Mouse (Mus musculus): ENCODE measurements around the gene Vwc2. TPM values are rescaled to one million over a fixed set of nuclear protein-coding genes. Genes with fewer than 3 reads are reported as not detected.

Vwc2 gene
- not detected in 2 replicates for polyA plus RNA-seq (2012)

DNA sequence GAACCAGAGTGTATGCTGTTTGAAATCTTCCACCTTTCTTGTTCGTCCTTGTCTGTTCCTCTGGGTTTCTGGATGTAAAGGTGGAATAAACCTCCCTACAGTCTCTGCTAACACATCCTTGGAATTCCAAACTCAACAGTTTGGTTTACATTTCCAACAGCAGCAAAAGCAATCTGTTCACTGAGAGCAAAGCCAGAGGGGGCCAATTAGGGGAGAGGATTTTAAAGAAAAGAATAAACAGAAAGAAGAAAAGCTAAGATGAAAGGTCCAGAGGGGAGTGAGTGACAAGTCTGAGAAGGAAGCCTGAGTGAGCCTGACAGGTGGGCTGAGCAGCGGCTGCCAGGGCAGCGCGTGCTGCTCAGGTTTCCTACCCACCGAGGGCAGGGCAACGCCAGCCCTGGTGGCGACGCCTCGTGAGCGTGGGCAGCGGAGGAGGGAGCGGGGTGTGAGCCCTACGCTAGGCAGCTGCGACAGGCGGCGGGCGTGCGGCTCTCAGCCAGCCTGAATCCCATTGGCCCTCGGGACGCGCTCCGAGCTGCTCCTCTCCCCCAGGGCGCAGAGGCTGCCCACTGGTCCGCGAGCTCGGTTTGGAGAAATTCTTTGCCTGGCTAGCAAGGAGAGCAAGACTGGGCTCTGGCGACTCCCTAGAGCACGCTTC, at the start of gene Vwc2:
Gene Vwc2 (plus strand): TSS at position 648 of the 658 bp plus-strand sequence.
- peaks cover 35% of the 10 kb centered on the region for H3K27me3 ChIP-seq (ENCODE audit: control insufficient read depth)
- H3K4me1 ChIP-seq (ENCODE audit: control insufficient read depth) = no peaks in the 10 kb centered on the region
- no peak within 1 kb of the TSS for H3K4me3 ChIP-seq (replicated peaks)
- TF ChIP-seq TAL1 (IDR thresholded peaks at IDR 0.05; ENCODE audit: low read length) (no peak), GATA1 (IDR thresholded peaks at IDR 0.05; ENCODE audit: low read length) (no peak)
- no peaks in the 10 kb centered on the region for H3K36me3 ChIP-seq (ENCODE audit: control insufficient read depth)
- no peaks in the 10 kb centered on the region for H3K9me3 ChIP-seq (ENCODE audit: control insufficient read depth, low read length)

DNA sequence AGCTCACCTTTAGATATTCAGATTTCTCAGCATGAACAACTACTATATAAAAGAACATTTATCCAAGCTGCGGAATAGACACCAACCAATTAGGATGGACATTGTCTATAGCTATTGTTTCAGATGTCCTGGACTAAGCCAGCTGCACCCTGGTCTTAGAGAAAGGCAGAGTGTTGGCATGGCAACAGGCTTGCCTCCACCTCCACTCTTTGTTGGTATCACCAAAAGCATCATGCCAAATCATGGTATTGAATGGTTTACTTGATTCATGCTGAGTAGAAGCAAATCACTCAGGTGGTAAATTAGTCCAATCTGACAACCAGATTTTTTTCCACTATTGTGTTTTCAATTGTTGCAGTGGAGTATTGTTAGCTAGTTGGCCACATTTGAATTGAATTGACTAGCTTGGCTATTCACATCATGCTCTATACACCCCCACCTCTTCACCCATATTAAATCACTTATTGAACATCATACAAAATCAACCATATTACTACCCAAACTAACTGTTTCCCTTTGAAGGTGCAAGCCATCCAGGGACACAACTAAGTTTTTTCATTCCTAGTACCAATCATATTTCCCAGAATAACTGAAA, 25.8 kb upstream of the Vwc2 start:
- H3K4me1 ChIP-seq (ENCODE audit: control insufficient read depth) = no peaks in the 10 kb centered on the region
- H3K9me3 ChIP-seq (ENCODE audit: control insufficient read depth, low read length) = no peaks in the 10 kb centered on the region
- H3K4me3 ChIP-seq (replicated peaks) = no peak overlapping the region
- no peaks in the 10 kb centered on the region for H3K27me3 ChIP-seq (ENCODE audit: control insufficient read depth)
- no peaks in the 10 kb centered on the region for H3K36me3 ChIP-seq (ENCODE audit: control insufficient read depth)
- TF ChIP-seq TAL1 (IDR thresholded peaks at IDR 0.05; ENCODE audit: low read length) = no peak
- TF ChIP-seq GATA1 (IDR thresholded peaks at IDR 0.05; ENCODE audit: low read length) = no peak

GRCm38 (mm10) chr11:11097606-11098005, 16.4 kb upstream of the Vwc2 start:
- no peak overlapping the region for H3K4me3 ChIP-seq (replicated peaks)
- H3K27me3 ChIP-seq (ENCODE audit: control insufficient read depth) = no peaks in the 10 kb centered on the region
- H3K36me3 ChIP-seq (ENCODE audit: control insufficient read depth) = no peaks in the 10 kb centered on the region
- TF ChIP-seq GATA1 (IDR thresholded peaks at IDR 0.05; ENCODE audit: low read length) (no peak), TAL1 (IDR thresholded peaks at IDR 0.05; ENCODE audit: low read length) (no peak)
- no peaks in the 10 kb centered on the region; the same call in 1 of the 2 replicates for H3K9me3 ChIP-seq (ENCODE audit: control insufficient read depth, low read length)
- H3K4me1 ChIP-seq (ENCODE audit: control insufficient read depth) = no peaks in the 10 kb centered on the region

GRCm38 (mm10) chr11:11098282-11098681, 15.7 kb upstream of the Vwc2 start:
- TF ChIP-seq TAL1 (IDR thresholded peaks at IDR 0.05; ENCODE audit: low read length) (no peak), GATA1 (IDR thresholded peaks at IDR 0.05; ENCODE audit: low read length) (no peak)
- Histone ChIP-seq H3K4me1 (ENCODE audit: control insufficient read depth) (no peaks in the 10 kb centered on the region), H3K9me3 (ENCODE audit: control insufficient read depth, low read length) (no peaks in the 10 kb centered on the region; the same call in 1 of the 2 replicates), H3K27me3 (ENCODE audit: control insufficient read depth) (no peaks in the 10 kb centered on the region), H3K36me3 (ENCODE audit: control insufficient read depth) (no peaks in the 10 kb centered on the region), H3K4me3 (replicated peaks) (no peak overlapping the region)

DNA sequence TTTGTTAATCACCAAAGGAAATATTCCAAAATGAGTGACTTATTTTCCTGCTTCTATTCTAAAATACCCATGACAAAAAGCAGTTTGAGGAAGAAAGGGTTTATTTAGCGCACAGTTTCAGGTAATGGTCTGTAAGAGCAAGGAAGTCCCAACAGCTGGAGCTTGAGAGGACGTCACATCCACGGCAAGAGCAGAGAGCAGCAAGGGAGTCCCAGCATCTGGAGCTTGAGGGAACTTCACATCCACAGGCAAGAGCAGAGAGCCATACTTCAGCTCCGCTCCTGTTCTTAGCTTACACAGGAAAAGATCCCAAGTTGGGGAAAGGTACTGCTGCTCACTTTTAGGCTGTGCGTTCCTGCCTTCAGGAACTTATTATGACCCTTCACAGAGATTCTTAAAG, 15.0 kb upstream of the Vwc2 start:
- Histone ChIP-seq H3K4me1 (ENCODE audit: control insufficient read depth) (no peaks in the 10 kb centered on the region), H3K9me3 (ENCODE audit: control insufficient read depth, low read length) (no peaks in the 10 kb centered on the region; the same call in 1 of the 2 replicates), H3K4me3 (replicated peaks) (no peak overlapping the region), H3K36me3 (ENCODE audit: control insufficient read depth) (no peaks in the 10 kb centered on the region), H3K27me3 (ENCODE audit: control insufficient read depth) (no peaks in the 10 kb centered on the region)
- TF ChIP-seq GATA1 (IDR thresholded peaks at IDR 0.05; ENCODE audit: low read length) (no peak), TAL1 (IDR thresholded peaks at IDR 0.05; ENCODE audit: low read length) (no peak)

- no peak for TF ChIP-seq GATA1 (IDR thresholded peaks at IDR 0.05; ENCODE audit: low read length)
- no peak for TF ChIP-seq TAL1 (IDR thresholded peaks at IDR 0.05; ENCODE audit: low read length)
- H3K4me1 ChIP-seq (ENCODE audit: control insufficient read depth) = no peaks in the 10 kb centered on the region
- no peaks in the 10 kb centered on the region for H3K27me3 ChIP-seq (ENCODE audit: control insufficient read depth)
- H3K36me3 ChIP-seq (ENCODE audit: control insufficient read depth) = no peaks in the 10 kb centered on the region
- H3K4me3 ChIP-seq (replicated peaks) = no peak overlapping the region
- no peaks in the 10 kb centered on the region; the same call in 1 of the 2 replicates for H3K9me3 ChIP-seq (ENCODE audit: control insufficient read depth, low read length)
Measured at GRCm38 (mm10) chr11:11102182-11102581, 11.8 kb upstream of the Vwc2 start.

- Histone ChIP-seq H3K27me3 (ENCODE audit: control insufficient read depth) (no peaks in the 10 kb centered on the region), H3K9me3 (ENCODE audit: control insufficient read depth, low read length) (no peaks in the 10 kb centered on the region; the same call in 1 of the 2 replicates), H3K4me3 (replicated peaks) (no peak overlapping the region), H3K36me3 (ENCODE audit: control insufficient read depth) (no peaks in the 10 kb centered on the region), H3K4me1 (ENCODE audit: control insufficient read depth) (no peaks in the 10 kb centered on the region)
- TF ChIP-seq TAL1 (IDR thresholded peaks at IDR 0.05; ENCODE audit: low read length) = no peak
- no peak for TF ChIP-seq GATA1 (IDR thresholded peaks at IDR 0.05; ENCODE audit: low read length)
Measured at GRCm38 (mm10) chr11:11102620-11103019, 11.4 kb upstream of the Vwc2 start.

DNA sequence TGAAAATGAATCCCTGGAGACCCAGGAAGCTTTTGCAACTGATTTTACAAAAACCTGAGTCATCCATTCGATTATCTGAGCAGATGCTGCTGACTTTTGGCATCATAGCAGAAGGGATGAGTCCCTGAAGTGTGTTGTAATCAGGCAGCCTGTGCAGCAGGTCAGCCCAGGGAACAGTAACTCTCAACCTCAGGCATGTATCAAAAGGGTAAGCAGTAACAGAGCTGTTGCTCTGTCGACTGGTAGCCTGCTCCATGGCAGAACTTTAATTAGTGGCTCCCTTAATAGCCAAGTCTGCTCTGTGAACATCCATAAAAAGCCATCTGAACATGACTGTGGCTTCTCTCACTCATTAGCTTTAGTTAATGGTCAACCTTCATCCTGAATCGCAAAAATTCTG, 5.1 kb upstream of the Vwc2 start:
- no peaks in the 10 kb centered on the region for H3K4me1 ChIP-seq (ENCODE audit: control insufficient read depth)
- H3K27me3 ChIP-seq (ENCODE audit: control insufficient read depth) = peaks cover 3% of the 10 kb centered on the region
- H3K36me3 ChIP-seq (ENCODE audit: control insufficient read depth) = no peaks in the 10 kb centered on the region
- no peaks in the 10 kb centered on the region for H3K9me3 ChIP-seq (ENCODE audit: control insufficient read depth, low read length)
- TF ChIP-seq TAL1 (IDR thresholded peaks at IDR 0.05; ENCODE audit: low read length) (no peak), GATA1 (IDR thresholded peaks at IDR 0.05; ENCODE audit: low read length) (no peak)
- H3K4me3 ChIP-seq (replicated peaks) = no peak overlapping the region

DNA sequence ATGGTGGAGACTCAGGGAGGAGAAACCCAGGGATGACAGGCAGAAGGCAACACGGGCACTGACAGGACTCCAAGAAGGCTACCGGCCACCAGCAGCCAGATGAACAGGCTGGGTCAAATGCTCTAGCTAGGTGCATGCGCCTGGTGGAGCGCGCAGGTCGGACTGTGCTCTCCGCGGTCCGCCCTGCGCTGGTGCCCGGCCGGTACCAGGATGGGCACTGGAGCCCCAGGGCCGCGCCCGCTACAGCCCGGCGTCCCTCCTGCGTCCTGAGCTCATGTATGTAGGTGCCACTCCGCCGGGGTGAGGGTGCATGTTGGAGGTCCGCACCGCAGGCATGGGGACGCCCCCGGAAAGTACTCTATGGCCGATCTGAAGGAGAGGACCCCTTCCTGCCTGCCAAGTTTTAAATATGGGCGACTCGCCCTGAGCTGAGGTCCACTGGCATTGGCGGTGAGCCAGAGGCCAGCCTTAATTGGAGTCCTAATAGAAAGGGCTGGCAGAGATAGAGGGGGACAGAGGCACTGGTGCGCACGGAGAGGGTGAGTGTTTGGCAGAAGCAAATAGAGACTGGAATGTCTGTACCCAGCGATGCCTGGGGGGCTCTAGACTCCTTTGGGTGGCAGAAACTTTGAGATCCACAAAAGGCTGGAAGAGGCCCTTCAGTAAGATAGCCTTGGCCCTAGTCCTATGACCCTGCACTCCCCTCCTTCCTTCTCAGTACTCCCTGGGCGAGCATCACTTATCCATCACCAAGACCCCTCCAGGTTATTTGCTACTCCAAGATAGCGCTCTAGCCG, 409 bp downstream of the Vwc2 start:
- Histone ChIP-seq H3K27me3 (ENCODE audit: control insufficient read depth) (peaks cover 35% of the 10 kb centered on the region), H3K4me1 (ENCODE audit: control insufficient read depth) (no peaks in the 10 kb centered on the region), H3K9me3 (ENCODE audit: control insufficient read depth, low read length) (no peaks in the 10 kb centered on the region)

More for the DNA sequence above, 409 bp downstream of the Vwc2 start:
- Histone ChIP-seq H3K36me3 (ENCODE audit: control insufficient read depth) (no peaks in the 10 kb centered on the region), H3K4me3 (replicated peaks) (no peak overlapping the region)
- no peak for TF ChIP-seq TAL1 (IDR thresholded peaks at IDR 0.05; ENCODE audit: low read length)
- no peak for TF ChIP-seq GATA1 (IDR thresholded peaks at IDR 0.05; ENCODE audit: low read length)
